Mouse (Mus musculus) ovary, postnatal 36 days (tissue): ENCODE results near the gene Fam136a.
"Not testable (repeated sequence)": the region's sequence is repeated elsewhere in the genome, so short reads cannot be mapped to it uniquely, and the experiment has no call there.

ENCODE experiments used
- DNase-seq: peaks from one replicate; pipeline ENCODE4 v3.0.0; 2022; ENCODE audit warnings: low spot score, mixed read lengths

The Fam136a gene

GRCm38 (mm10) chr6:86365371-86366124, at the start of gene Fam136a:
Gene Fam136a, plus strand, starts transcription at chr6:86365646.
- DNase-seq = peak; percentile 96

DNA sequence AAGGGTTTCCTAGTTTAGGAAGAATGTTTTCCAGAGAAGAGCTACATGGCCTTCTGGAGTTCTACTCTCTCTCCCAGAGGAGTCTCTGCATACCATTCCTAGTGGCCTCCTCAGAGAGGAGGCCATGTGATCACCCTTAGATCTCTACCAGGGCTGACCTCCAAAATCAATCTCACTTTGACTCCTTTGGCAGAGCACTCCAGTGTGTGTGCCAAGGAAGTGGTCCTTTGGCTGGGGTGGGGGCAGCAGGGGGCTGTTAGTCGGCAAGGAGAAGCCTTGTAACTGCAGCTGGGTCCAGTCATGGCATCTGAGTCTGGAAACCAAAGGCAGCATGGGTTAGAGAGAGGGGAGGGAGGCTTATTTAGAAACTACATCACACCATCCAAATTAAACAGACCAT, 48.4 kb upstream of the Fam136a start:
- no peak for DNase-seq

DNA sequence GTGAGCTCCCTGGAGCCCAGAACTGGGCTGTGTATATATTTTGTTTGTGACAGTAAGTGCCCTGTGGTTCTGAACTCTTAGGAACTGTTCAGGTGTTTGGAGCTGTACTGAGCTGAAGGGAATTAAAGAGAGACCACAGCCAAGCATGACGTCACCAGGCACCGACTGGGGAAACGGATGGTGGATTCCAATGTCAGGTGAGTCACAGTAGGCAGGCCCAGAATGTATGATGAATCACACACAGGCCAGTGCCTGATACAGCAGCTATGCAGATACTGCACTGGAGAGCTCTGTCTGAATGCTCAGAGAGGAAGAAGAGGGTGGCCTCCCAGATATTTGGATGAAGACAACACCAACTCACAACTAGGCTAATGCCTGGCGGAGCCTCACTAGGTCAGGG, 46.6 kb upstream of the Fam136a start:
- DNase-seq = no peak

- no peak for DNase-seq
Measured at GRCm38 (mm10) chr6:86322031-86322563, 43.3 kb upstream of the Fam136a start.

DNA sequence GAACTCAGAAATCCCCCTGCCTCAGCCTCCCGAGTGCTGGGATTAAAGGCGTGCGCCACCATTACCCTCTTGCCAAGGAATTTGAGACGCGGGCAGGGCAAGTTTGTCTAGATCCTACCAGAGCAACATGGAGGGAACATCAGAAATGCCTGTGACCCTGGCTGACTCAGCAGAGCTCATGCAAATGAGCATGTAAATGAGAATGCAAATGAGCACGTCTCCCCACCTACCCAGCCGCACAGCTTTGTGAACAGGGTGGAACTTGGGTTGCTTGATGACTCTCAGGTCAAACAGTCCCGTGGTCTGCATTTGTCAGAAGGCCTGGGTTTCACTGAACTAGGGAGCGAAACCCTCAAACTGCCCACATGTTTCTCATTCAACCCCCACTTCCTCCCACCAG, 42.5 kb upstream of the Fam136a start:
- no peak for DNase-seq

DNA sequence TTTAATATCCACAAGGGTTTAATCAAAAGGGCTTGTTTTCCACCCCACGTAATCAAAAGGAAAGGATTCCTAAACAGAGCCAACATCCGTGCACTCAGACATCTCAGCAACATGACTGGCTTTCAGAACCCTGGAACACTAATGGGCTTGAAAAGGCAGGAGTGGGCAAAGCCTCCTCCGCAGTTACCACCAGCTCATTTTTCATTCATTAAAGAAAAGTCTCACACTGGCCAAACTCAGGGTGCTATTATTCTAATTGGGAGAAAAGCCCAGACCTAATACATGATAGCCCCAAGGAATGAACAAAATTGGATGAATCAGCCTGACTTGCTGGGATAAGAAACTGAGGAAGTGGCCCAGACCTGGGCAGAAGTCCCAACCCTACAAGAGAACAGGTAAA, 41.0 kb upstream of the Fam136a start:
- DNase-seq = no peak

DNA sequence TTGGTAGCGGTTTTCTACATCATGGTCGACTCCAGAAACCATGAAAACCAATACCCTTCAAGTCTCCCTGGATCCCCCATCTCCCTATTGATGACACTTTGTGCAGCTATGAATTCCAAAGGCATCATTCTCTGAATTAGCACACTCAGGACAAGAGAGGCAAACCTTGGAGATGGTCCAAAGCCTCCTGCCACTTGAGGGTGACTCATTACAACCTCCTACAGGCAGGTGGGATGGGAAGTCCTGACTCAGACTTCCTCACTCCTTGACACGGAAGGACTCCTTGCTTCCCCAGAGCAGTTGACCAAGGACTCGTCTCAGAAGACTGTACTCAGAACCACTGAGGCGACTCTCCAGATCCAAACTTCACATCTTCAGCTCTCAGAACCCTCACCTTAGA, 39.8 kb upstream of the Fam136a start:
- DNase-seq = no peak

DNA sequence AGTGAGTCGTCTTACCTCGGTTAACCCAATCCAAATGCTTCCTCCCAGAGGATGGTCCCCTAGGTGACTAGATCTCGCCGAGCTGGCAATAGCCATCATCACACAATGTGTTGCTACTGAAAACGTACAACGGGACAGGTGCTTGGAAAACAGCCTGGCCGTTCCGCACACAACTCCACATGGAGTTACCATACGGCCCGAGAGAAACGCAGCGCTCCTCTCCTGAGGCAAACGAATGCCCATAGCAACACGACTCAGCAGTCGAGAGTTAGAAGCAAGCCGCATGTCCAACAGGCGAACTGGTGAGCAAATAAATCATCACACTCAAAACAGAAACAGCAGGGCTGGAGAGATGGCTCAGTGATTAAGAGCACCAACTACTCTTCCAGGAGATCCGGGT, 38.6 kb upstream of the Fam136a start:
- DNase-seq = no peak

DNA sequence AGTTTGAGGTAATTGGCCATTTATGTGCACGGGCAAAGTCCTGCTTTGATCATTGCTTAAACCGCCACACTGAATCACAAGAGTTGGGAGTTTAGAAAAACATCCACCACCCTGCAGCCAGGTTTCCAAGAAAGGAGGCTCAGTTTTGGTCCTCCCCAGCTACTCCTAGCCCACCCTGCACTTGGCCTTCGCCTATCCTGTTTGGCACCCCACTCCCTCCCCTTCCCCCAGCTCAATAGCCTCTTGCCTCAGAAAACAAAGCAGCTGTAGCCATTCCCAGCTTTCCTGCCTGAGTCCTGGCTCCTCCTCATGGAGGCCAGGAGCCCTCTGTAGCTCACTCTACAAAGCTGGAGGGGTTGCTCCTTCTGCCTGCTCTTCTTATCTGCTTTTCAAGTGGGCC, 37.1 kb upstream of the Fam136a start:
- DNase-seq = no peak

GRCm38 (mm10) chr6:86329943-86330342, 35.5 kb upstream of the Fam136a start:
- no peak for DNase-seq

GRCm38 (mm10) chr6:86335121-86335849, 30.2 kb upstream of the Fam136a start:
- no peak for DNase-seq

DNA sequence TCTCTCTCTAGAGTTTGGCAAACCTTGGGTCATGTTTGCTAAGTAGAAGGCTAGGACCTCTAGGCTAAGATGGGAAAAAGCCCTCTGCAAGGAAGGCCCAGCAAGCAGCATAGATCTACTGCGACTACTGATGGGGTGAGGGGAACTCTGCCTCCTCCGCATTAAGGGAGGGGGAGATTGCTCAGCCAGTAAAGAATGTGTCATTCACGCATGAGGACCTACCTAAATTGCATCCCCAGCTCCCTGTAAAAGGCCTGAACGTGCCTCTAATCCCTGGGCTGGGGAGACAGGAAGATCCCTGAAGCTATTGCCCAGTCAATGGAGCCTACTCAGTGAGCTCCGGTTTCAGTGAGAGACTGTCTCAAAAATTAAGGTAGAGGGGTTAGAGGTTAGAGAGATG, 29.6 kb upstream of the Fam136a start:
- no peak for DNase-seq

- not testable (repeated sequence) for DNase-seq
Measured at GRCm38 (mm10) chr6:86336340-86336739, 29.1 kb upstream of the Fam136a start.

DNA sequence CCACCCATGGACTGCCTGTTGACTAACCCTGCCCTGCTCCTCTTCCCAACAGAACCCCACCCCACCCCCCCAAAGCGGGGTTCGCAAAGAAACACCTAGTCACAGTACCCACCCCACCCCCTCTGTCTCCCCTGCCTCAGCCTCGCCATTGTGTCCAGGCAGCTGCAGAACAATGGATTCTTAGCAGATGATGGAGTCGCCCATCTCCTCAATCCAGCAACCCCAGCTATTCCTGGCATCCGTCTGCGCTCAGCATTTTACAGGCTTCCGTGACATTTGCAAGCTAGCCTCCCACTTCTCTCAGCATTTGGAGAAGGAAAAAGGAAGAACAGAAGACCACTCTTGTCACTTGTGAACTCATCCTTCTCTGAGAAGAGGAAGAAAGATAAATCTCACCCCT, 21.8 kb upstream of the Fam136a start:
- DNase-seq = no peak

DNA sequence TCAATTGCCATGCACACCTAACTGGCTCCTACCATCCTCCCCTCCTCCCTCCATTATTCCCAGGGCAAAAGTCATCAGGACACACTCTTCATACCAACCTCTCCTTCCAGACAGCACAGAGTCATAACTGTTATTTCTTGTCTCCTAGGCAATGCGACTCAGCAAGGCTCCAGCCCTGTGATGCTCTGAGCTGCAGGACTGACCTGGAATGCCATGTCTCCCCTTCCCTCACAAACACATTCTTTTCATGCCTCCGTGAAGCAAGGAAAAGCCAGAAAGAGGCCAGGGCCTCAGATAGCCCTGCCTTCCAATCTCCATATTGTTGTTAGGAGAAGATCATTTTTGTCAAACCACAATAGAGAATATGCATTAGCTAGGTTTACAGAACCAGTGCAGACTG, 19.4 kb upstream of the Fam136a start:
- DNase-seq = no peak

- DNase-seq = peak; percentile 26
Measured at GRCm38 (mm10) chr6:86349257-86349656, 16.2 kb upstream of the Fam136a start.

DNA sequence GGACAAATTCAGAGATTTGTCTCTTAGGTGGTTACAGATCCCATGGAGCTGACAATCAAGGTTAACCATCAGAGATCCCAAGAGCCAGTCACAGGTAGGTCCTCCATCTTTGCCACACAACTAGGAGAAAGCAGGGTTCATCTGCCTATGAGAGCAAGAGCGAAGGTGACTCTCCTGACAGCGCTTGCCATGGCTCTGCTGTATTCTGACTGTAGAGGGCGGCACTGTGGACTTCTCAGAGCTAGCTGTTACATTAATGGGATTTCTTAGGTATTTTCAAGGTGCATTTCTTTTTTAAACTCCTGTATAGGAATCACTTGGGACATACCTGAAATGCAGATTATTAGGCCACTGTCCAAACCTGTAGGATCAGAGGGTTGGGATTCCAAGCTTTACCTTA, 10.5 kb upstream of the Fam136a start:
- DNase-seq = no peak

GRCm38 (mm10) chr6:86356956-86357355, 8.5 kb upstream of the Fam136a start:
- no peak for DNase-seq

DNA sequence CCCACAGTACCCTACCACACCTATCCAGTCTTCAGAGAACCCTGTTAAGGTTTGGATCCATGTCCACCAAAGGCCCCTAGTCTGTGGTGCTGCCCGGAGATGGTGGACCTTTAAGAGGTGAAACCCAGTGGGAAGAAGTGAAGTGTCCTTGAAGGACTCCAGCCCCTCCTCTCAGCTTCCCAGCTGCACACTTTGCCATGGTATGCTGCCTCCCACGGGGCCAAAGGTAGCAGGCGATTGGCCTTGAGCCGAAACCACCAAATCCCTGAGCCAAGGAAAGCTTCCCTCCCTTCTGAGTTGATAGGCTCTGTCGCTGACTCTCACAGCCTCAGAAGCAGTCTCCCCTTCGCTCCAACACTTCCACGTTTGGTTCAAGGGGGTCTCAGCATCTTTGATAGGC, 4.8 kb upstream of the Fam136a start:
- DNase-seq = peak; percentile 60

DNA sequence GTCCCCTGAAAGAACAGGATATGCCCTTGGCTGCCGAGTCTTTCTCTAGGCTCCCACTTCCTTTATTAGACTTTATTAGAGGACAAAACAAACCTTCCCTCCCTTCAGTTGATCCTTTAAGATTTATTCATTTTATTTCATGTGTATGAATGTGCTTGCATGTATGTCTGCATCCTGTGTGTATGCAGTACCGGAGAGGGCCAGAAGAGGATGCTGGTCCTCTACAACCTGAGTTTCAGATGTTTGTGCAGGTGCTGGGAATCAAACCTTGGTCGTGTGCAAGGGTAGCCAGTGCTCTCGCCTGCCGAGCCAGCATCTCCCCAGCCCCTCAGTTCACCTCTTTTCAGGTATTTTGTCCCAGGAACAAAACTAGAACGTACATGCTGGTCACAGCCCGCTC, 4.1 kb upstream of the Fam136a start:
- no peak for DNase-seq

GRCm38 (mm10) chr6:86364442-86365141, 854 bp upstream of the Fam136a start:
- DNase-seq = peak; percentile 70

GRCm38 (mm10) chr6:86366125-86366852, 843 bp downstream of the Fam136a start:
- peak; percentile 59 for DNase-seq
